In the genomic region with DNA sequence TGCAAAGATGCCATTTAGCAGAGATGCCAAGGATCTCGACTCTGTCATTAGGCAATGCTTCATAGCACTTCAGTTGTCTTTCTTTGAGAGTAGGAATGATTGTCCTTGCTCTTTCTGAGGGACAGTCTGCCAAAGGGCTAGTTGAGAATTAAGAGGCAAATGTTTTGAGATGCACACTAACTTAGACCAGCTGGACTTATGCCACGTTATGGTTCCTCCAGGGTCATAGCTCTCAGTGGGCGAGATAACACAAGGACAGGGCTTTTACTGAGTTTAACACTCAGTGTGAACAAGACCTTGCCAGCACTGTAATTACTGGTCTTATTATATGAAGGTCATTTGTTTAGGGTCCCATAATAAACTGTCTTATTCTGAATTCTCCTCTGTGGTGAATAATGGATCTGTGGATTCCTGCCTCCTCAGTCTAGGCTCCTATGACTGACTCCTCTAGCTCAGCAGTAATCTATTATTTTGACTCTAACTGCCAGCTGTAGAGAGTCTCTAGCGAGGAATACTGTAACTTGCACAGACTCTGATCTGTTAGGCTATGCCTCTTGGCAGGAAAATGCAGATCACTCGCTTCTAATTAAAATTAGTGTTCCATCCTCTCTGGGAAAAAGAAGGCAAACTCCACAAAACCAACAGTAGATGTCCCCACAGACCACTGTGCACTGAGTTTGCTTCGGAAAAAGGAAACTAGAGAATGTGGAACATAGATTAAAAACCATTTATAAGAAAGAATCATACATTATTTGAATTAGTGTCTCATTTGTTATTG, we compare ENCODE assay signal across 8 mouse cellular contexts.
DNase-seq lines count a peak whose midpoint lies in the region; ATAC-seq and TF ChIP-seq lines count a peak whose summit lies in the region.

No protein-coding gene starts in this region.

- DNase-seq in cerebellum, adult 2 months: peak in 1 of 2 experiments; percentile 42
- no peak for DNase-seq in cerebellum, adult 8-10 months
- DNase-seq in neural tube, embryonic 11.5 days (ENCODE audit: low spot score): no peak
- DNase-seq in neural tube, embryonic 10.5 days (ENCODE audit: extremely low spot score, low spot score): no peak
- peak; percentile 15 to 40 for DNase-seq in layer of hippocampus, postnatal 36 days
- no peak for DNase-seq in stomach, postnatal 0 days (ENCODE audit: low spot score)
- no peak for DNase-seq in gastrocnemius, postnatal 10 days

- TF ChIP-seq EP300 in stomach, postnatal 0 days (optimal IDR thresholded peaks at IDR 0.05): no peak

- whole genome bisulfite sequencing in cerebellum, adult 2 months: 20% methylated on average over 6 of the region's 6 CpGs
- 67% methylated on average over 6 of the region's 6 CpGs for WGBS in neural tube, embryonic 11.5 days
- 51% methylated on average over 6 of the region's 6 CpGs for WGBS in stomach, postnatal 0 days

- H3K4me3 ChIP-seq in cerebellum, adult 2 months (replicated peaks; ENCODE audit: insufficient read depth, low read depth, low read length): no peak overlapping the region
- no peak overlapping the region for H3K4me3 ChIP-seq in neural tube, embryonic 11.5 days (ENCODE audit: low read depth, low read length)
- no peak overlapping the region for H3K4me3 ChIP-seq in stomach, postnatal 0 days (ENCODE audit: low read depth, low read length)

- no peaks in the 10 kb centered on the region for H3K36me3 ChIP-seq in neural tube, embryonic 11.5 days (ENCODE audit: control insufficient read depth, insufficient read depth, low read length)
- H3K36me3 ChIP-seq in stomach, postnatal 0 days (ENCODE audit: control insufficient read depth, insufficient read depth, low read length): no peaks in the 10 kb centered on the region

- H3K9me3 ChIP-seq in neural tube, embryonic 11.5 days (ENCODE audit: control insufficient read depth, low read length): no peaks in the 10 kb centered on the region
- no peaks in the 10 kb centered on the region for H3K9me3 ChIP-seq in stomach, postnatal 0 days (ENCODE audit: control insufficient read depth, low read length)

- H3K27me3 ChIP-seq in cerebellum, adult 2 months (ENCODE audit: control insufficient read depth, insufficient read depth, low read length): no peaks in the 10 kb centered on the region
- no peaks in the 10 kb centered on the region for H3K27me3 ChIP-seq in neural tube, embryonic 11.5 days (ENCODE audit: control insufficient read depth, insufficient read depth, low read length)
- H3K27me3 ChIP-seq in stomach, postnatal 0 days (ENCODE audit: control insufficient read depth, insufficient read depth, low read length): no peaks in the 10 kb centered on the region

- no peak overlapping the region for H3K9ac ChIP-seq in neural tube, embryonic 11.5 days (ENCODE audit: low read length)
- H3K9ac ChIP-seq in stomach, postnatal 0 days (ENCODE audit: low read length): no peak overlapping the region

- peak; percentile 30; the same call in 1 of the 2 replicates for TF ChIP-seq CTCF in cerebellum, adult 2 months (IDR thresholded peaks at IDR 0.05; ENCODE audit: borderline replicate concordance, insufficient read depth, low read depth, low read length)
- TF ChIP-seq CTCF in stomach, postnatal 0 days (IDR thresholded peaks at IDR 0.05; ENCODE audit: low read depth): peak; percentile 65

- H3K4me1 ChIP-seq in cerebellum, adult 2 months (ENCODE audit: control insufficient read depth, insufficient read depth, low read length): no peaks in the 10 kb centered on the region; the same call in 1 of the 2 replicates
- peaks cover 3% of the 10 kb centered on the region for H3K4me1 ChIP-seq in neural tube, embryonic 11.5 days (ENCODE audit: control insufficient read depth, insufficient read depth, low read length)
- no peaks in the 10 kb centered on the region for H3K4me1 ChIP-seq in stomach, postnatal 0 days (replicated peaks; ENCODE audit: control insufficient read depth, insufficient read depth)

- no peak overlapping the region for H3K27ac ChIP-seq in cerebellum, adult 2 months (ENCODE audit: insufficient read depth, low read length)
- H3K27ac ChIP-seq in neural tube, embryonic 11.5 days (ENCODE audit: low read depth, low read length): no peak overlapping the region
- no peak overlapping the region for H3K27ac ChIP-seq in stomach, postnatal 0 days (replicated peaks)

- no peak overlapping the region for H3K4me2 ChIP-seq in neural tube, embryonic 11.5 days (ENCODE audit: low read depth)
- H3K4me2 ChIP-seq in stomach, postnatal 0 days (replicated peaks; ENCODE audit: low read depth): no peak overlapping the region

- no peak for TF ChIP-seq POLR2A in cerebellum, adult 2 months (IDR thresholded peaks at IDR 0.05; ENCODE audit: borderline replicate concordance, insufficient read depth, low read length)

- ATAC-seq in neural tube, embryonic 11.5 days (ENCODE audit: insufficient read depth, low FRiP score, low TSS enrichment): peak; percentile 36; the same call in 1 of the 2 replicates
- ATAC-seq in stomach, postnatal 0 days (ENCODE audit: low FRiP score, low TSS enrichment): no peak
- no peak for ATAC-seq in monocyte, adult 5-6 weeks (replicated peaks; ENCODE audit: insufficient number of reproducible peaks, low FRiP score, low TSS enrichment, poor library complexity, severe bottlenecking)

Comparison
In these comparisons a context has a peak if more than half of its experiments do, and no peak if none do; other contexts are left out.
1. DNase-seq: peak in layer of hippocampus, postnatal 36 days (2 of 2); none in cerebellum, adult 8-10 months (single experiment), neural tube, embryonic 11.5 days (single experiment), neural tube, embryonic 10.5 days (single experiment), stomach, postnatal 0 days (single experiment) and gastrocnemius, postnatal 10 days (single experiment).